Mouse (Mus musculus) ZHBTc4 (cell line): ENCODE data around the gene Lrrc7.

Experiments used
- DNase-seq: peaks from one replicate; pipeline ENCODE4 v3.0.0-alpha.2; 2011; ENCODE audit warnings: low read depth, low spot score

Gene Lrrc7

DNA sequence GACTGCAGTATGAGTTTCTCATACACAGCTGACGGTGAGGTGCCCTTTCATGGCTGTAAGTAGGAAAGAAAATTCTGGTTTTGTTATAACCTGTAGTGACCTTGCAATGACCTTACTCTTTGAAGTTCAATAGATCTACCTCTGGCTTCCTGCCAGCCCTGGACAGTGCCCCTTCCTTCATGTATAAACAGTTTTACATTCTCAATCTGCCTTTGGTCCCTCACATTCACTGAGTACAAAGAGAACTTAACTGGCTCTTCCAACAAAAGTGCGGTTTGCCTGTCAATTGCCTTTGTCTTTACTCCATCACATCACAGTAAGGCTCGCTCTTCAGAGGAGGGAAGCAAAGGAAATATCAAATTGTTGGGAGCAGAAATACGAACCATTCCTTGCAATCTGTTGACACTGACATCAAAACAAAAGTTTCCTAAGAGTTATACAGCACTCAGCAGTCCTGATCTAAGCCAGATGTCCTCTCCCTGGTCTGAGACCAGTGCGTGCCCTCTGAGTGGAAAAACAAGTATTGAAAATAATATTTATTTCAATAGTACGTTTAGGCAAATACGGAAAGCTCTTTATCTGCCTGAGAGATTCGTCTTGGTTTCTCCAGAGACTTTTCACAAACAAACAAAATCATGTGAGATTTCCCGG is 493.3 kb downstream of the Lrrc7 start:
- peak; percentile 65 for DNase-seq

DNA sequence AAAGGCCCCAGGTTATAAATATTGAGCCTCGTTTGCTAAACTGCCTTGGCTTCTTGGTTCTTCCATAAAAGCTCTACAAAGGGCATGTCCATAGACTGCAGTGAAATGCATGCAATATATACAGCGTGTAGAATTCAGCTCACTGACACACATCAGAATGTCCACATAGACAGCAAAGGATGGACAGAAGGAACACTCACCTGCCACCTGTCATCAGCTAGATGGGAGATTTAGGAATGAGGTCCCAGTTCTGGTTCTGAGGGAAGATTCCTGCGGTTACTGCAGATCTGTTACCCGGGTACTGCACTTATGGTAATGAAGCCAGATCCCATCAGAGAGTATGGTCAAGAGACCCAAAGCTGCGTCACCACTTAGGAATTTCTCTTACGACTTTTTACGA is 494.1 kb downstream of the Lrrc7 start:
- DNase-seq: no peak

DNA sequence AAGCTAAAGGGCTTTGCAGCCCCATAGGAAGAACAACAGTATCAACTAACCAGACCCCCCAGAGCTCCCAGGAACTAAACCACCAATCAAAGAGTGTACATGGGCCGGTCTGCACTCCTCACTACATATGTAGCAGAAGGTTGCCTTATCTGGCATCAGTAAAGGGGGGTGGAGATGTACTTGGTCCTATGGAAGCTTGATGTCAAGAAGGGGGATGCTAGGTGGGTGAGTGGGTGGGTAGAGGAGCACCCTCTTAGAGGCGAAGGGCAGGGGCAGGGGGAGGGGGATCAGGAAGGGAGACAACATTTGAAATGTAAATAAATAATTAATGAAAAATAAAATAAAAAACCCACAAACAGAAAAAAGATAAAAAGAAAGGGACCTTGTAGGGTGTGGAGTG is 496.8 kb downstream of the Lrrc7 start:
- DNase-seq: no peak

DNA sequence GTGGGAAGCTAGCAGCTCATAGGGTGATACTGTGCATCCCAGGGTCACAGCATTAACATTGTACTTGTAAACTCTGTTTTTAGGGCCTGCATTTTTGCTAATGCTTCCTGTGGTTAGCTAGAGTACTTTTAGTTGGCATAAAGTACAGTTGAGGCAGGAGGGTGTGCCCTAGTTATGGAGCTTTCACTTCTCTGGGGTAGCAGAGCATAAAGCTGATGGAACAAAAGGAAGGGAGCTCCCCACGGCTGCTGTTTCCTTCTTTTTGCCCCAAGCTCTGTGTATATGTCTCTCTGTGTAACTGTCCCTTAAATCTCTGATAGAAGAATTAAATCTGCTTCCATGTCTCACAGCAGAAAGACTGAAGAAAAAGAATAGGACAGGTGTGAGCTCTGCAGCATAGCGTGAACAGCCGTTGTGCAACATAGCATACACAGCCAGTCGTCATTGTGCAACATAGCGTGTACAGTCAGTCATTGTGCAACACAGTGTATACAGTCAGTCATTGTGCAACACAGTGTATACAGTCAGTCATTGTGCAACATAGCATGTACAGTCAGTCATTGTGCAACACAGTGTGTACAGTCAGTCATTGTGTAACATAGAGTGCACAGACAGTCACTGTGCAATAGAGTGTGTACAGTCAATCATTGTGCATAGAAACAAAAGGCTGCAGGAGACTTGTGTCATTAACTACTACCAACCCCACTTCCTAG is 500.1 kb downstream of the Lrrc7 start:
- DNase-seq: no peak

DNA sequence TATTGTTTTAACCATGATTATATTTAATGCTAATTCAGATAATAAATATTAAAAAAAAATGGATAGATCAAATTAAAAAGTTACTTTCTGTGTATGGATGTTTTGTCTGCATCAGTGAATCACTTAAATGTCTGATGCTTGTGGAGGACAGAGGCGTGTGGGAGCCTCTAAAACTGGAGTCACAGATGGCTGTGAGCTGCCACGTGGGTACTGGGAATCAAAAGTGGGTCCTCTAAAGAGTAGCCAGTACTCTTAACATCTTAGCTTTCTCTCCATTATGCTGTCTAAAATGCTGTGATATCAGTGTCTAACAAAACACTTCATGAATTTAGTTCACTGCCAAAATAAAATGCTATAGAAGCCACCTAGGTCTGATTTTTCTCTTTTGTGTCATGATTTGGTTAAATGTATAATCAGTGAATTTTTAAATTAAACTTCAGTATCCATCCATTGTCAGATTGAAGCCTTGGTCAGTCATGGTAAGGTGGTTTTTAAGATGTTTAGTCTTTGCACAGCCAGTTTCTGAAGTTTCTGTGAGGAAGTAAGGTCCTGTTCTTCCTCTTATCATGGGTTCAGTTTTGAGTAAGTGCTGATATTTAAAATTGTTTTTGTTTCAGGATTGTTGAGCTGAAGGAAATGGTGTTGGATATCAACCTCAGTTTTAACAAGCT is 501.3 kb downstream of the Lrrc7 start:
- no peak for DNase-seq

DNA sequence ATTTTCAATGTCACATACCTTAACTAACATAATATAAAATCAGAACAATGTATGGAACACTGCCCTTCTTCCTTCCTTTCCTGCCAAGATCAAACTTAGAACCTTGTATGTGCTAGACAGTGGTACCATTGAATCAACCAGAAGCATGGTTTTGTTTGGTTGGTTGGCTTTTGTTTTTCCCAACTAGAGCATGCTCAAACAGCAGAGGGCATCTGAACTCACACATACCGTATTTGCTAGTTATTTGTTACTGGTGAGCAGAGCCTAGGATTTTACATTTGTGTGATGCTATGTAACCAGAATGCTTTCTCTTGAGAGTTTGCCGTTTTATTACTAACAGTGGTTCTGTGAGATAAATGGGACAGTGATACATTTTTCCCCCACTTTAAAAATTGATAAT is 512.5 kb downstream of the Lrrc7 start:
- no peak for DNase-seq

DNA sequence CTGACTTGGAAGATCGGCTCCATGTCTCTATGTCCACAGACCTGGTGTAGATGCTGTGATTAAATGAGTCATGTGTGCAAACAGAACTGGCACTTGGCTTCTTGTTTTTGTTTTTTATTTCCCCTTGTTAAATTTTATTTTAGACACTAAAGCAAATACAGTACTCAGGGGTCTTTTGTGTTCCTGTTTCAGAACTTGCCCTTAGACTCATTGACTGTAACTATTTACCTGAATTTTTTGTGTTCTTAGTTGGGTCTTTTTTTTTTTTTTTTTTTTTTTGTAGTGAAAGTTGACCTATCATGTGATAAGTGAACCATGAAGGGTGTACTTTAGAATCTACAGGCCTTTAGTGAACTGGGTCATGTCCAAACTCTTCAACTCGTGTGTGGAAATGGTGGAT is 521.3 kb downstream of the Lrrc7 start:
- no peak for DNase-seq

DNA sequence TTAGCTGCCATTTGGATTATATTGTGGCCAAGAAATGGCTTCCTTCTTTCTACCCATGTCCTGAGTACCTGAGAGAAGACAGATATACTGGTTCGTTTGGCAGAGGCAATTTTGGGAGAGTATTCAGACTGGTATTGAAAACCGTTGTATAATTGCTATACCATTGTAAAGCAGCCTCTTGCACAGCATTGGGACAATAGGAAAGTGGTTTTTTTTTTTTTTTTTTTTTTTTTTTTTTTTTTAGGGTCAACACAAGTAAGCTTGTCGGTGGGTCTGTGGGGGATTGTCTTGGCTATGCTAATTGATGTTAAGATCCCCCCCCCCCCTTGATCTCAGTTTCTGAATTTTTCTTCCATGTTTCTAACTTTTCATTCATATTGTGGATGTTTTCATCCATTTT is 523.9 kb downstream of the Lrrc7 start:
- DNase-seq: no peak

DNA sequence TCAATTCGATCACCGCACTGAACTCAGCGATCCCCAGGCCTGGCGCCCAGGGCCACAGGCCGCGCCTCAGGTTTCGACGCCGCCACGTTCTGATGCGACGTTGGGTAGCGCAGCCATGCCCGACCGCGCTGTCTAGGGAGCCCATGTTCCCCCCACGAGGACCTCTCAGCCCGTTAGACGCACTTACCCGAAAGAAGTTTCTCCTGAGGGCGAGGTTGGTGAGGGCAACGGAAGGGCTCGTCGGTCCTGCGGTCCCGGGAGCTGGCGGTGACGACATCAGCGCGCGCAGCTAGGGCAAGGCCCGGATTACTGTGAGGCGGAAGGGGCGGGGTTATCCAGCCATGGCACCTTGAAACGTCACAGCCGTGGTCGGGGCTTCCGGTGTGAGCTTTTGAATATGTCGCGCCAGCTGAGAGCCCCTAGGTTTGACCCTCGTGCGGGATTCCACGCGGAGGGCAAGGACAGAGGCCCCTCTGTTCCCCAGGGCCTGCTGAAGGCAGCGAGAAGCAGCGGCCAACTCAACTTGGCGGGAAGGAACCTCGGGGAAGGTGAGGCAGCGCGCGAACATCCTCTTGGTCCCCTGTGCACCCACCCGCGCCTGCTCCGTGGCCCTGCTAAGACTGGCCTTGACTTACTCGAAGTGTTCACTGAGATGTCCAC is 525.6 kb downstream of the Lrrc7 start, which contains the start of the genes Srsf11 and Lrrc40:
Gene Srsf11, minus strand, starts transcription at position 311 of the 660 bp plus-strand sequence.
Gene Lrrc40, plus strand, starts transcription at position 334 of the 660 bp plus-strand sequence.
- peak; percentile 98 for DNase-seq

DNA sequence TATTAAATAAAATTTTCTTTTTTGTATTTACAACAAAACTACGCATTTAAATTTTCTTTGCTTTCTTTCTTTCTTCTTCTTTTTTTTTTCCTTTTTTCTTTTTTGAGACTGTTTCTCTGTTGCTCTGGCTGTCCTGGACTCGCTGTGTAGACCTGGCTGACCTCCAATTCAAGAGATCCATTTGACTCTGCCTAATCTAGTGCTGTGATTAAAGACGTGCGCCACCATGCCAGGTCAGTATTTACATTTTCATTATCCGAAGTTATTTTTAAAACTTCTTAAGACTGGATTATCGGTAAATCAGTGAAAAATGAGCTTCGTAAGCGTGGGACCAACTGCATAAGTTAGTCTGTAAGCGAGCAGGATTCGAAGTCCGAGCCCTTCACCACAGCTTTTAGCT is 526.2 kb downstream of the Lrrc7 start:
- no peak for DNase-seq
